Mouse (Mus musculus) megakaryocyte progenitor cell, adult 5-6 weeks (primary cell): ENCODE data around the gene Sall4. TPM values are rescaled to one million over a fixed set of nuclear protein-coding genes. Genes with fewer than 3 reads are reported as not detected.
"Not testable (repeated sequence)": the region's sequence is repeated elsewhere in the genome, so short reads cannot be mapped to it uniquely, and the experiment has no call there.

Experiments used
- ATAC-seq: replicated peaks from 2 replicates; pipeline ENCODE4 v1.8.0; 2016; ENCODE audit warnings: mild to moderate bottlenecking, moderate TSS enrichment, inconsistent platforms; ENCODE audit not compliant: poor library complexity
- total RNA-seq, 2 experiments: library from RNA; stranded (forward) in 1 of 2; stranded (reverse) in 1 of 2; fragments of 157-497, 149-512 nt in 1 of 2; fragments of 200-1000 nt in 1 of 2; gene quantifications; 2 replicates each; pipeline versions ENCODE4 v1.2.3 to v1.2.4; 2015 to 2017

The Sall4 gene
- total RNA-seq, 2 experiments from 2014 or later: not detected

- no peak for ATAC-seq
Observed at GRCm38 (mm10) chr2:168761141-168761540, 6.6 kb downstream of the Sall4 start.

GRCm38 (mm10) chr2:168744406-168744805 is 23.3 kb downstream of the Sall4 start:
- ATAC-seq: not testable (repeated sequence)

DNA sequence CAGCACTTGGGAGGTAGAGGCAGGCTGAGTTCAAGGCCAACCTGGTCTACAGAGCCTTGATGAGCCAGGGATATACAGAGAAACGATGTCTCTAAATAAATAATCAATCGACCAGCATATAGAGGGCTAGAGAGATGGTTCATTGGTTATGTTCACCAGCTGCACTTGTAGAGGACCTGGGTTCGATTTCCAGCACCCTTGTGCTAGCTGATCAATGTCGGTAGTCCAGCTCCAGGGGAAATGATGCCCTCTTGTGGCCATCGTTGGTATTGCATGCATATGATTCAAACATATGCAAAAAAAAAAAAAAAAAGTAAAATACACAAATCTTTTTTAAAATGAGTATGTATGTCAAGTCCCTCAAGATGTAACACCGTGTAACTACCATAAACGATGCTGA is 25.1 kb downstream of the Sall4 start:
- no peak; the same call in 1 of the 2 replicates for ATAC-seq

- ATAC-seq: peak; percentile 55; the same call in 1 of the 2 replicates
Observed at GRCm38 (mm10) chr2:168742059-168742627, 25.6 kb downstream of the Sall4 start, which contains the start of gene Atp9a. TSS of gene Atp9a (minus strand) at chr2:168742409.

- ATAC-seq: 0 out of 2 replicates have a peak, but pooled peaks have one; percentile 37
Observed at GRCm38 (mm10) chr2:168741273-168742058, 26.3 kb downstream of the Sall4 start.

DNA sequence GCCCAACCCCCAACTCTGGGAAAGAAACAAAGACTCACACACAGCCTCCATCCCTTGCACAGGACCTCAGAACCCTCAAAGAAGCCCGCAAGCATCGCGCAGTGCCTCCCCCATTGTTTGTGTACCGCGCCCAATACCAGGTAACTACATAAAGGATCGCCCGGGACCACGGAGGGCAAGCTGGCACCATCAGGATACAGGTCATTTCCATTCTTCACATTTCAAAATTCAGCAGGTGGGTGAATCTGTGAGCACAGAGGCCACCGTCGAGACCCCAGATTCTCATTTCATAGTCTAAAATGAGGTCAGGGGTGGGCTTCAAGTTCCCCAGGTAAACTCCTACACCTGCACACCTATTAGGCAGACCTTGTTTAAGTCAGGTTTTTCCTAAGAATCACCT is 27.2 kb downstream of the Sall4 start:
- ATAC-seq: no peak

- ATAC-seq: no peak
Observed at GRCm38 (mm10) chr2:168738854-168739253, 28.9 kb downstream of the Sall4 start.

GRCm38 (mm10) chr2:168737878-168738277 is 29.9 kb downstream of the Sall4 start:
- no peak for ATAC-seq

GRCm38 (mm10) chr2:168734023-168734422 is 33.7 kb downstream of the Sall4 start:
- ATAC-seq: no peak

DNA sequence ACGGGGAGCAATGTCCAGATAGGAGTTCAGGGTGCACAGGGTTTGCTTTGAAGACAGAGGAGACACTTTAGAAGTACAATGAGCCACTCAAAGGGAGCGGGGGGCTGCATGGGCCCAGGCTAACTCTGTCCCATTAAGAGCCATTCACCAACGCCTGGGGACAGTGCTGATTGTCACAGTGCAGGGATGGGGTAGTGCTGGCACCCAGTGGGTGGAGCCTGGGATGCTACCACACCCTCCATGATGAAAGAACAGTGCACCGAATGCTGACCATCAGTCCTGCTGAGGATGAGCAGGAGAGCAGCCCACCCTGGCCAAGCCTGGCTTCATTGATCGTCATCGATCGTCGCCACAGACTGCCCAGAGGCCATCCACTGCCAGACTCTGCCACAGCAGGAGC is 36.5 kb downstream of the Sall4 start:
- ATAC-seq: no peak

- no peak for ATAC-seq
Observed at GRCm38 (mm10) chr2:168729736-168730135, 38.0 kb downstream of the Sall4 start.

GRCm38 (mm10) chr2:168728045-168728444 is 39.7 kb downstream of the Sall4 start:
- ATAC-seq: no peak

GRCm38 (mm10) chr2:168726007-168726406 is 41.7 kb downstream of the Sall4 start:
- ATAC-seq: no peak

DNA sequence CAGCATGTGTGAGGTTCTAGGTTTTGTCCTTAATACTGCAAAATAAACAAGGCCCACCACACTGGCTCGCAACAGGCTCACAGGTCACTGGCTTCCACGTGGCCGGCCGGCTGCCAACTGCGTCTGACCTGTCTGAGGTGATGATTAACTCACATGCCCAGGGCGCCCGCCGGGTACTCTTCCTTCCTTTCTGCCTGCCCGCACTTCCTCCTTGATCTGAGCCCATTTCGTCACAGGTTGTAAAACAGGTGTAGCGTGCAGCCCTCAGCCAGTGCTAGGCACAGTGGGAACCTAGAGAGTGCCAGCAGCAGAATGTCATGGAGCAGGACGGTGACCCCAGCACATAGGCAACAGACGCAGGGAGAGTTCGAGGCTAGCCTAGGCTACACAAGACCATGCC is 46.4 kb downstream of the Sall4 start:
- no peak for ATAC-seq

GRCm38 (mm10) chr2:168719742-168720141 is 48.0 kb downstream of the Sall4 start:
- ATAC-seq: no peak

DNA sequence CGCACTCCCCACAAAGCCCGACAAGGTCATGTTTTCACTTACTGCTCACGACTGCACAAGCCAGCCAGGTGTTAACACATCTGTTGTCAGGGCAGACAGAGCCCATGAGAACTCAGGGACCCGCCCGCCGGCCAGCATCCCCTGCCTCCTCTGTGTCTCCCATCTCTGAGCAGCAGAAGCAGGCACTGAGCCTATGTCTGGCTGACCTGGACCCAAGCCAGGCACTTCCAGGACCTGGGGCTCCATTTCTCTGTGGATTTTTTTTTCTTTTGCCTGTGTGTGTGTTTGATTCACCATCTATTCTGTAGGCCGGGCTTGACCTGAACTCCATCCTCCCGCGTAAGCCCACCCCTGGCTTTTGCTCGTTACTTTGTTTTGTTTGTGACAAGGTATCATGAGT is 49.0 kb downstream of the Sall4 start:
- ATAC-seq: no peak

- ATAC-seq: no peak
Observed at GRCm38 (mm10) chr2:168718267-168718666, 49.5 kb downstream of the Sall4 start.

- ATAC-seq: no peak
Observed at GRCm38 (mm10) chr2:168712199-168713176, 55.3 kb downstream of the Sall4 start.

GRCm38 (mm10) chr2:168710979-168711378 is 56.8 kb downstream of the Sall4 start:
- 0 out of 2 replicates have a peak, but pooled peaks have one; percentile 26 for ATAC-seq

DNA sequence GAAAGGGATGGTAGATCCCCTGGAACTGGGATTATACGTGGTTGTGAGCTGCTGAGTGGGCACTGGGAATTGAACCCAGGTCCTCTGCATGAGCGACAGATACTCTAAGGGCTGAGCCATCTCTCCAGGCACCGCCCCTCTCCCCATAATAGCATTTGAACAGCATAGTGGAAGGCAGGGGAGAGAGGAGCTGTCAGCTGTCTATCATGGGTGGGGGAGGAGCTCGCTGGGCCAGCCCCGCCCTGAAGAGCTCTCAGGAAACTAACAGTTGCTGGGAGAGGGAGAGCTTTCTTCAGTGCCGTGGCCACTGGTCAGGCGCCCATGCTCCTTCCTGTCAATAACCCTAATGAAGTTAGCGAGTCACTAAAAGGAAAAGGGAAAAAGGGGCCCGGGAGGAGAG is 60.0 kb downstream of the Sall4 start:
- no peak for ATAC-seq

DNA sequence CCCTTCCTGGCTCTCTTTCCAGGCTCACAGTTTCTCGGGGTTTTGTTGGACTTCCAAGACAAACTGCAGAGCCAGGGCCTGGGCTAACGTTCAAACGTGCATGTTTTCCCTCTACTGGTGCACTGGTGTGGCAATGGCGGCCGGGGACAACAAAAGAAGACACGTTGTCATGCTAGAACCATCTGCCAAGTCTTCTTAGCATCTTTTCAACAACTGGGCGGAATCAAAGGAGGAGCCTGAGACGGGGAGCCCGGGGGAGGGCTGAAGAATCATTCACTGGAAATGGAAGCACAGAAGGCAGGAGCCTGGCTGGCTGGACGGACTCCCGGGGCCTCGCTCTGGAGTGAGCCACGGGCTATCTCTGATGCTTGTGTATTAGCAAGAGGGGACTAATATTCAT is 65.5 kb downstream of the Sall4 start:
- no peak for ATAC-seq
